Mouse (Mus musculus) bone marrow, adult 2 months (tissue): ENCODE data around the gene Skiv2l.

Experiments used
- CTCF ChIP-seq: fragments of 200-500 bp; IDR thresholded peaks from 2 replicates; pipeline ENCODE4 v1.5.1; 2011; ENCODE audit warnings: low read length, control low read depth; ENCODE audit not compliant: control insufficient read depth, insufficient read depth
- POLR2A ChIP-seq: fragments of 200-500 bp; IDR thresholded peaks from 2 replicates; pipeline ENCODE4 v1.6.1; 2011; ENCODE audit warnings: low read depth, mild to moderate bottlenecking, control low read depth, low read length, borderline replicate concordance; ENCODE audit not compliant: control insufficient read depth

- no peak for TF ChIP-seq CTCF
- TF ChIP-seq POLR2A, result no peak
Measured at GRCm38 (mm10) chr17:34890074-34890743, 40.2 kb upstream of the Skiv2l start.
